Mouse (Mus musculus) urinary bladder, postnatal 10 days (tissue): Measurements from ENCODE around the gene BC049352.

Experiments used
- DNase-seq: peaks from one replicate; pipeline ENCODE4 v3.0.0; 2022; ENCODE audit warnings: low spot score

BC049352 gene

GRCm38 (mm10) chr9:45299231-45300006 lies 117.6 kb downstream of the BC049352 start:
- no peak for DNase-seq
